Mouse (Mus musculus) limb, embryonic 12.5 days (tissue): Measurements from ENCODE around the gene Hopx. TPM values are rescaled to one million over a fixed set of nuclear protein-coding genes. Genes with fewer than 3 reads are reported as not detected.
A peak's percentile ranks its signal among the peaks of the same experiment; 100 is the strongest.

Source experiments
- ATAC-seq: fragments of 200-750 bp; cut with Nextera tagmentation; 2 replicates; pipeline ENCODE4 v1.8.0; 2017; ENCODE audit warnings: low read depth, moderate TSS enrichment; ENCODE audit not compliant: insufficient number of reproducible peaks, insufficient read depth, low FRiP score, low TSS enrichment
- H3K27ac ChIP-seq: fragments of 300-500 bp; sonication (generic); 2 replicates; pipeline ENCODE4 v1.5.1; 2016; ENCODE audit warnings: mild to moderate bottlenecking, moderate library complexity
- H3K27me3 ChIP-seq: fragments of 300-500 bp; sonication (generic); 2 replicates; pipeline ENCODE4 v1.6.1; 2016; ENCODE audit warnings: mild to moderate bottlenecking, moderate library complexity
- H3K36me3 ChIP-seq: fragments of 300-500 bp; sonication (generic); 2 replicates; pipeline ENCODE4 v1.6.1; 2016; ENCODE audit warnings: mild to moderate bottlenecking, moderate library complexity
- H3K4me1 ChIP-seq: fragments of 300-500 bp; sonication (generic); replicated peaks from 2 replicates; pipeline ENCODE4 v1.6.1; 2016
- H3K4me2 ChIP-seq: fragments of 300-500 bp; sonication (generic); 2 replicates; pipeline ENCODE4 v1.6.1; 2016; ENCODE audit warnings: mild to moderate bottlenecking, moderate library complexity
- H3K4me3 ChIP-seq: fragments of 300-500 bp; sonication (generic); replicated peaks from 2 replicates; pipeline ENCODE4 v1.5.1; 2016; ENCODE audit warnings: mild to moderate bottlenecking
- H3K9ac ChIP-seq: fragments of 300-500 bp; sonication (generic); replicated peaks from 2 replicates; pipeline ENCODE4 v1.6.1; 2016; ENCODE audit warnings: mild to moderate bottlenecking, moderate library complexity
- H3K9me3 ChIP-seq: fragments of 300-500 bp; sonication (generic); 2 replicates; pipeline ENCODE4 v1.6.1; 2016; ENCODE audit warnings: mild to moderate bottlenecking, moderate library complexity
- WGBS: fragments of 180-500 bp; shearing (Covaris S2); methylation state at CpG from one replicate; pipeline ENCODE4 v1.1.7; 2016; 5-methylcytosine and 5-hydroxymethylcytosine counted together
- polyA plus RNA-seq: library from polyadenylated mRNA; unstranded; fragments of >200 nt; fragmentation: Nextera tagmentation; extraction: Ambion mirVana; gene quantifications from 2 replicates; pipeline ENCODE4 v1.2.1, GENCODE M21; 2016

Gene Hopx
- polyA plus RNA-seq, 1 experiment from 2014 or later = not detected

GRCm38 (mm10) chr5:77132457-77133135, 17.7 kb upstream of the Hopx start:
- no peak overlapping the region for H3K4me2 ChIP-seq
- H3K27ac ChIP-seq = no peak overlapping the region
- ATAC-seq = no peak
- H3K36me3 ChIP-seq = no peaks in the 10 kb centered on the region
- no peak overlapping the region for H3K4me3 ChIP-seq
- no peaks in the 10 kb centered on the region for H3K27me3 ChIP-seq
- WGBS = 84% methylated on average over 2 of the region's 2 CpGs
- no peak overlapping the region for H3K9ac ChIP-seq
- no peaks in the 10 kb centered on the region for H3K9me3 ChIP-seq
- peaks cover 6% of the 10 kb centered on the region; the same call in 1 of the 2 replicates for H3K4me1 ChIP-seq

GRCm38 (mm10) chr5:77131879-77132278, 17.0 kb upstream of the Hopx start:
- Histone ChIP-seq H3K4me1 (peaks cover 4% of the 10 kb centered on the region; the same call in 1 of the 2 replicates), H3K9ac (no peak overlapping the region), H3K36me3 (no peaks in the 10 kb centered on the region), H3K4me3 (no peak overlapping the region), H3K9me3 (no peaks in the 10 kb centered on the region), H3K4me2 (no peak overlapping the region), H3K27me3 (no peaks in the 10 kb centered on the region), H3K27ac (no peak overlapping the region)
- no peak for ATAC-seq
- WGBS = 90% methylated on average over 8 of the region's 8 CpGs

GRCm38 (mm10) chr5:77130310-77131020, 15.5 kb upstream of the Hopx start:
- no peak for ATAC-seq
- H3K9ac ChIP-seq = no peak overlapping the region
- WGBS = 75% methylated on average over 16 of the region's 16 CpGs
- no peak overlapping the region for H3K4me2 ChIP-seq
- H3K4me1 ChIP-seq = no peaks in the 10 kb centered on the region
- H3K27me3 ChIP-seq = no peaks in the 10 kb centered on the region
- no peak overlapping the region for H3K27ac ChIP-seq
- no peaks in the 10 kb centered on the region for H3K9me3 ChIP-seq
- H3K4me3 ChIP-seq = no peak overlapping the region
- no peaks in the 10 kb centered on the region for H3K36me3 ChIP-seq

GRCm38 (mm10) chr5:77129907-77130306, 15.0 kb upstream of the Hopx start:
- Histone ChIP-seq H3K4me3 (no peak overlapping the region), H3K4me1 (no peaks in the 10 kb centered on the region), H3K27ac (no peak overlapping the region), H3K27me3 (no peaks in the 10 kb centered on the region), H3K36me3 (no peaks in the 10 kb centered on the region), H3K9ac (no peak overlapping the region), H3K9me3 (no peaks in the 10 kb centered on the region), H3K4me2 (no peak overlapping the region)
- no peak for ATAC-seq
- 84% methylated on average over 2 of the region's 2 CpGs for WGBS

- Histone ChIP-seq H3K4me2 (no peak overlapping the region), H3K9me3 (no peaks in the 10 kb centered on the region), H3K36me3 (no peaks in the 10 kb centered on the region), H3K27ac (no peak overlapping the region), H3K9ac (no peak overlapping the region), H3K27me3 (no peaks in the 10 kb centered on the region), H3K4me1 (no peaks in the 10 kb centered on the region), H3K4me3 (no peak overlapping the region)
- 87% methylated on average over 4 of the region's 4 CpGs for WGBS
- ATAC-seq = no peak
These were observed 13.9 kb upstream of the Hopx start for GRCm38 (mm10) chr5:77128854-77129253.

- Histone ChIP-seq H3K4me3 (no peak overlapping the region), H3K27me3 (no peaks in the 10 kb centered on the region), H3K9ac (no peak overlapping the region), H3K36me3 (no peaks in the 10 kb centered on the region), H3K27ac (no peak overlapping the region), H3K4me2 (no peak overlapping the region), H3K4me1 (peaks cover 21% of the 10 kb centered on the region), H3K9me3 (no peaks in the 10 kb centered on the region)
- no peak for ATAC-seq
- WGBS = 91% methylated on average over 3 of the region's 3 CpGs
These were observed 11.6 kb upstream of the Hopx start for GRCm38 (mm10) chr5:77126415-77126968.

- no peaks in the 10 kb centered on the region for H3K9me3 ChIP-seq
- H3K4me3 ChIP-seq = no peak overlapping the region
- WGBS = 73% methylated on average over 4 of the region's 4 CpGs
- no peaks in the 10 kb centered on the region; the same call in 1 of the 2 replicates for H3K27me3 ChIP-seq
- H3K9ac ChIP-seq = no peak overlapping the region
- H3K4me1 ChIP-seq = peaks cover 21% of the 10 kb centered on the region
- H3K27ac ChIP-seq = no peak overlapping the region
- H3K36me3 ChIP-seq = no peaks in the 10 kb centered on the region
- ATAC-seq = no peak
- no peak overlapping the region for H3K4me2 ChIP-seq
These were observed 9.9 kb upstream of the Hopx start for GRCm38 (mm10) chr5:77124817-77125283.

- Histone ChIP-seq H3K36me3 (no peaks in the 10 kb centered on the region), H3K27me3 (no peaks in the 10 kb centered on the region; the same call in 1 of the 2 replicates), H3K9ac (no peak overlapping the region), H3K4me3 (no peak overlapping the region), H3K4me2 (no peak overlapping the region), H3K9me3 (no peaks in the 10 kb centered on the region), H3K4me1 (peaks cover 21% of the 10 kb centered on the region), H3K27ac (no peak overlapping the region)
- 62% methylated on average over 4 of the region's 4 CpGs for WGBS
- ATAC-seq = no peak
These were observed 9.2 kb upstream of the Hopx start for GRCm38 (mm10) chr5:77124165-77124564.

- Histone ChIP-seq H3K4me2 (no peak overlapping the region), H3K4me1 (peaks cover 21% of the 10 kb centered on the region), H3K9me3 (no peaks in the 10 kb centered on the region), H3K9ac (no peak overlapping the region), H3K27ac (no peak overlapping the region), H3K36me3 (no peaks in the 10 kb centered on the region), H3K27me3 (no peaks in the 10 kb centered on the region; the same call in 1 of the 2 replicates), H3K4me3 (no peak overlapping the region)
- 68% methylated on average over 9 of the region's 9 CpGs for WGBS
- ATAC-seq = no peak
These were observed 8.7 kb upstream of the Hopx start for GRCm38 (mm10) chr5:77123597-77123996.

GRCm38 (mm10) chr5:77122254-77123192, 7.6 kb upstream of the Hopx start:
- Histone ChIP-seq H3K27ac (peak overlapping the region; percentile 67), H3K36me3 (no peaks in the 10 kb centered on the region), H3K4me2 (peak overlapping the region; percentile 35), H3K9me3 (no peaks in the 10 kb centered on the region), H3K27me3 (no peaks in the 10 kb centered on the region; the same call in 1 of the 2 replicates), H3K9ac (no peak overlapping the region), H3K4me3 (no peak overlapping the region), H3K4me1 (peaks cover 21% of the 10 kb centered on the region)
- no peak for ATAC-seq
- 13% methylated on average over 20 of the region's 20 CpGs for WGBS
